Mouse (Mus musculus): ENCODE results near the gene Iqgap2. TPM values are rescaled to one million over a fixed set of nuclear protein-coding genes. Genes with fewer than 3 reads are reported as not detected.

Gene Iqgap2
- total and polyA plus RNA-seq, 2 experiments from 2014 or later: 2.0 to 5.4 TPM

DNA sequence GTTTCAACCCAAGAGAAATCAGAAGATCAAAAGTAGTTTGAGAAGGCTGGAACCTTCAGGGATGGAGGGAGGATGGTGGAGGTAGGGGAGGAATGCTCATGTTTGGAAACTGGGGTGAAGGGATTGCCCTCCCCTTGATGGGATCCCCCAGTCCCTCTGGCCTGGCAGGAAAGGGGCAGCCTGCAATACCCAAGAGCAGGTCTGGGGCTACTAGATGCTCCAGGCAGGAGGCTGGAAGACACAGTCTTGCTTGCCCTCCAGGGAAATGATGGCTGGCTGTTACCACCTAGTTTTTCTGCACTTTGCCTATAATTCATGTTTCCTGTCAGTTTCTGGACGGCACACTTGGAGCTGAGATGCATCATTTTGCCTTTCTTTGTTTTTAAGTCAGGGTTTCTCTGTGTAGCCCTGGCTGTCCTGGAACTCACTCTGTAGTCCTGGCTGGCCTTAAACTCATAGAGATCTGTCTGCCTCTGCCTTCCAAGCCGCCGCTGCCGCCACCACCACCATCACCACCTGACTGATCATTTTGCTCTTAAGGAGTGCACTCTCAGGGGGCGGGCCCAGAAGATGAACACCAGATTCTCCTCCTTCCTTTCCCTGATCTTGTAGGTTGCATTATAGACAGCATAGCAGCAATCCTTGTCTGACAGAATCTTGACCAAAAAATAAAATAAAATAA lies 313.6 kb downstream of the Iqgap2 start:
- H3K4me1 ChIP-seq (ENCODE audit: insufficient read depth, low read length): no peaks in the 10 kb centered on the region
- no peak for ATAC-seq (ENCODE audit: low FRiP score)
- TF ChIP-seq CTCF (IDR thresholded peaks at IDR 0.05): no peak
- H3K36me3 ChIP-seq (ENCODE audit: insufficient read depth, low read length): no peaks in the 10 kb centered on the region
- no peak overlapping the region for H3K4me3 ChIP-seq (ENCODE audit: low read depth, low read length)
- H3K9me3 ChIP-seq (ENCODE audit: low read length): no peaks in the 10 kb centered on the region
- no peak overlapping the region for H3K9ac ChIP-seq (replicated peaks; ENCODE audit: low read length, poor library complexity, severe bottlenecking)
- WGBS: 97% methylated on average over 5 of the region's 5 CpGs
- no peak for DNase-seq (ENCODE audit: low spot score)
- no peak overlapping the region for H3K4me2 ChIP-seq (ENCODE audit: low read depth, low read length, poor library complexity, severe bottlenecking)
- H3K27ac ChIP-seq (ENCODE audit: low read depth, low read length): no peak overlapping the region
- no peaks in the 10 kb centered on the region for H3K27me3 ChIP-seq (ENCODE audit: insufficient read depth, low read length)

Other genes with a start within 250 kb of the Iqgap2 start
- gene F2rl2, start 195.1 kb downstream of the Iqgap2 start, total RNA-seq (2014; rRNA removed): 0.38 and 0.49 TPM in 2 replicates
- gene F2rl2, start 195.1 kb downstream of the Iqgap2 start, polyA plus RNA-seq (2015; fragmentation: Nextera tagmentation; extraction: Ambion mirVana): 0.34 and 0.68 TPM in 2 replicates
- gene Gm20075, start 189.5 kb upstream of the Iqgap2 start, total RNA-seq (2014; rRNA removed): 2.0 and 4.5 TPM in 2 replicates
- 10.0 and 11.3 TPM in 2 replicates for gene Gm20075, start 189.5 kb upstream of the Iqgap2 start, polyA plus RNA-seq (2015; fragmentation: Nextera tagmentation; extraction: Ambion mirVana)
- gene Gm17190, start 190.1 kb upstream of the Iqgap2 start, total RNA-seq (2014; rRNA removed): not detected in 2 replicates
- gene Gm17190, start 190.1 kb upstream of the Iqgap2 start, polyA plus RNA-seq (2015; fragmentation: Nextera tagmentation; extraction: Ambion mirVana): not detected in 2 replicates
- gene Sv2c, start 240.7 kb upstream of the Iqgap2 start, total RNA-seq (2014; rRNA removed): 24.3 and 25.7 TPM in 2 replicates
- 7.8 and 7.9 TPM in 2 replicates for gene Sv2c, start 240.7 kb upstream of the Iqgap2 start, polyA plus RNA-seq (2015; fragmentation: Nextera tagmentation; extraction: Ambion mirVana)